In genomic region chr3:27238563-27238962, GRCm38 (mm10) we compare ENCODE assay signal across 22 mouse cellular contexts. TPM values are rescaled to one million over a fixed set of nuclear protein-coding genes. Genes with fewer than 3 reads are reported as not detected.
DNase-seq lines count a peak whose midpoint lies in the region; ATAC-seq and TF ChIP-seq lines count a peak whose summit lies in the region.
"Had no signal": no experiment of that assay in that cellular context is flagged by ENCODE, and none has a peak within 500 bp of the region (broad histone marks: within the 10 kb centered on the region; RNA-seq: fewer than 3 reads in every experiment).

No protein-coding gene starts in this region.

- peaks cover 14% of the 10 kb centered on the region; the same call in 1 of the 2 replicates for H3K4me1 ChIP-seq in kidney, adult 2 months (ENCODE audit: control insufficient read depth, insufficient read depth, low read length)
- no peaks in the 10 kb centered on the region for H3K4me1 ChIP-seq in kidney, embryonic 16.5 days (ENCODE audit: insufficient read depth, low read length)
- no peaks in the 10 kb centered on the region for H3K4me1 ChIP-seq in kidney, embryonic 15.5 days
- H3K4me1 ChIP-seq: embryonic facial prominence, embryonic 13.5 days; embryonic facial prominence, embryonic 15.5 days; forebrain, embryonic 10.5 days; forebrain, embryonic 12.5 days had no signal

- peaks cover 2% of the 10 kb centered on the region for H3K36me3 ChIP-seq in kidney, adult 2 months (ENCODE audit: control insufficient read depth, insufficient read depth, low read length)
- peaks cover 11% of the 10 kb centered on the region for H3K36me3 ChIP-seq in kidney, embryonic 16.5 days (ENCODE audit: insufficient read depth, low read length)
- H3K36me3 ChIP-seq in kidney, embryonic 15.5 days: peaks cover 16% of the 10 kb centered on the region
- H3K36me3 ChIP-seq: embryonic facial prominence, embryonic 15.5 days; forebrain, embryonic 12.5 days had no signal

- H3K9me3 ChIP-seq in kidney, embryonic 16.5 days (ENCODE audit: low read length): no peaks in the 10 kb centered on the region
- H3K9me3 ChIP-seq in kidney, embryonic 15.5 days (replicated peaks): no peaks in the 10 kb centered on the region
- H3K9me3 ChIP-seq: embryonic facial prominence, embryonic 13.5 days; embryonic facial prominence, embryonic 15.5 days; forebrain, embryonic 10.5 days; forebrain, embryonic 12.5 days had no signal

- no peak for TF ChIP-seq POLR2A in kidney, adult 2 months (IDR thresholded peaks at IDR 0.05; ENCODE audit: low read depth, low read length)

- no peak overlapping the region for H3K4me3 ChIP-seq in kidney, adult 2 months (ENCODE audit: insufficient read depth, low read depth, low read length)
- no peak overlapping the region for H3K4me3 ChIP-seq in kidney, embryonic 16.5 days (ENCODE audit: low read length)
- no peak overlapping the region for H3K4me3 ChIP-seq in kidney, embryonic 15.5 days (replicated peaks)
- H3K4me3 ChIP-seq: embryonic facial prominence, embryonic 13.5 days; embryonic facial prominence, embryonic 15.5 days; erythroblast, embryonic 14.5 days; forebrain, embryonic 10.5 days; forebrain, embryonic 12.5 days had no signal

- no peak overlapping the region for H3K4me2 ChIP-seq in kidney, embryonic 16.5 days (replicated peaks; ENCODE audit: low read depth, low read length)
- H3K4me2 ChIP-seq in kidney, embryonic 15.5 days: no peak overlapping the region
- H3K4me2 ChIP-seq: embryonic facial prominence, embryonic 13.5 days; embryonic facial prominence, embryonic 15.5 days; forebrain, embryonic 12.5 days had no signal

- DNase-seq in kidney, adult 2 months: peak; percentile 75
- DNase-seq in kidney, postnatal 10 days: no peak
- DNase-seq in kidney, adult 9 months: peak; percentile 77
- peak; percentile 31 to 58 for DNase-seq in kidney, postnatal 36 days
- DNase-seq: adrenal gland, adult 2 months; adrenal gland, postnatal 10 days; adrenal gland, postnatal 25 days; cerebellum, adult 11 months; cerebellum, adult 18-20 months; cerebellum, adult 8-10 months; cerebellum, adult 9-11 months; cerebellum, postnatal 14 days; cerebellum, postnatal 36 days; embryo, embryonic 11 days had no signal

- no peak overlapping the region for H3K9ac ChIP-seq in kidney, embryonic 16.5 days (replicated peaks; ENCODE audit: low read length)
- no peak overlapping the region for H3K9ac ChIP-seq in kidney, embryonic 15.5 days
- H3K9ac ChIP-seq: embryonic facial prominence, embryonic 13.5 days; embryonic facial prominence, embryonic 15.5 days; forebrain, embryonic 12.5 days had no signal

- WGBS in kidney, adult 2 months: 47% methylated on average over 5 of the region's 5 CpGs
- 77% methylated on average over 5 of the region's 5 CpGs for WGBS in kidney, embryonic 16.5 days
- 79% methylated on average over 5 of the region's 5 CpGs for WGBS in kidney, embryonic 15.5 days

- no peak for TF ChIP-seq CTCF in kidney, adult 2 months (conservative IDR thresholded peaks at IDR 0.05; ENCODE audit: insufficient read depth, insufficient read length, low read depth, low read length)

- no peak for ATAC-seq in kidney, embryonic 16.5 days (ENCODE audit: low FRiP score, low TSS enrichment)
- no peak for ATAC-seq in kidney, embryonic 15.5 days (replicated peaks; ENCODE audit: low FRiP score)
- ATAC-seq: forebrain, embryonic 14.5 days had no signal

- no peaks in the 10 kb centered on the region for H3K27me3 ChIP-seq in kidney, adult 2 months (replicated peaks; ENCODE audit: control insufficient read depth, insufficient read depth, low read length)
- H3K27me3 ChIP-seq in kidney, embryonic 16.5 days (ENCODE audit: insufficient read depth, low read length): no peaks in the 10 kb centered on the region
- H3K27me3 ChIP-seq in kidney, embryonic 15.5 days: no peaks in the 10 kb centered on the region
- H3K27me3 ChIP-seq: embryonic facial prominence, embryonic 13.5 days; embryonic facial prominence, embryonic 15.5 days; forebrain, embryonic 12.5 days had no signal

- peak overlapping the region; percentile 49 for H3K27ac ChIP-seq in kidney, adult 2 months (ENCODE audit: insufficient read depth, low read depth, low read length)
- no peak overlapping the region for H3K27ac ChIP-seq in kidney, embryonic 16.5 days (ENCODE audit: low read length)
- no peak overlapping the region for H3K27ac ChIP-seq in kidney, embryonic 15.5 days
- H3K27ac ChIP-seq: embryonic facial prominence, embryonic 13.5 days; embryonic facial prominence, embryonic 15.5 days; forebrain, embryonic 10.5 days; forebrain, embryonic 12.5 days had no signal

RNA-seq across cellular contexts. Expression of gene Nceh1, which starts 55.8 kb away (rescaled TPM):
- 141 and 409 TPM in 2 replicates for polyA plus RNA-seq in kidney, adult 2 months (2012; rRNA removed)
- 25.3 and 26.6 TPM in 2 replicates for polyA plus RNA-seq in kidney, embryonic 16.5 days (2015; fragmentation: Nextera tagmentation; extraction: Ambion mirVana)
- 15.8 and 16.3 TPM in 2 replicates for polyA plus RNA-seq in kidney, embryonic 15.5 days (2015; fragmentation: Nextera tagmentation; extraction: Ambion mirVana)
